Mouse (Mus musculus) brain, embryonic 14.5 days (tissue): ENCODE measurements around the gene Gm45021.

ENCODE experiments used
- CTCF ChIP-seq: fragments of 200-500 bp; IDR thresholded peaks from 2 replicates; pipeline ENCODE4 v1.5.1; 2012; ENCODE audit warnings: inconsistent platforms, mild to moderate bottlenecking, moderate library complexity, borderline replicate concordance; ENCODE audit not compliant: insufficient read depth, insufficient read length; ENCODE audit errors: extremely low read depth
- POLR2A ChIP-seq: fragments of 200-500 bp; IDR thresholded peaks from 2 replicates; pipeline ENCODE4 v1.6.1; 2012; ENCODE audit warnings: mild to moderate bottlenecking, inconsistent platforms, borderline replicate concordance; ENCODE audit not compliant: poor library complexity, insufficient read depth, insufficient read length, severe bottlenecking; ENCODE audit errors: extremely low read depth

GRCm38 (mm10) chr6:48565693-48566310, 23.6 kb upstream of the Gm45021 start:
- TF ChIP-seq CTCF: no peak
- no peak for TF ChIP-seq POLR2A
